Mouse (Mus musculus) CH12F3 (cell line): ENCODE results near the gene Zbtb32.

Source experiments
- in situ Hi-C: fragments of 300-500 bp; cut with MboI; formaldehyde crosslinking; loops from 2 replicates; pipeline ENCODE4 v1.14.3; 2020; ENCODE audit warnings: low sequenced_read_pairs

Gene Zbtb32

GRCm38 (mm10) chr7:30572969-30573368 lies 25.7 kb downstream of the Zbtb32 start:
- in situ Hi-C loops: no loop called here

- in situ Hi-C loops: no loop called here
These were observed 26.3 kb downstream of the Zbtb32 start for GRCm38 (mm10) chr7:30572389-30572788.

GRCm38 (mm10) chr7:30567555-30567954 lies 31.2 kb downstream of the Zbtb32 start:
- in situ Hi-C loops: no loop called here

GRCm38 (mm10) chr7:30566033-30566432 lies 32.7 kb downstream of the Zbtb32 start:
- in situ Hi-C loops: no loop called here

- in situ Hi-C loops: no loop called here
These were observed 33.6 kb downstream of the Zbtb32 start, which contains the start of gene Igflr1 for GRCm38 (mm10) chr7:30564970-30565571. Gene Igflr1, plus strand, starts transcription at chr7:30565427.

GRCm38 (mm10) chr7:30563906-30564280 lies 34.8 kb downstream of the Zbtb32 start:
- in situ Hi-C loops: no loop called here

- in situ Hi-C loops: no loop called here
These were observed 35.4 kb downstream of the Zbtb32 start, which contains the start of the genes U2af1l4, Gm49396 and Psenen for GRCm38 (mm10) chr7:30563117-30563905. Gene U2af1l4, plus strand, starts transcription at chr7:30563301. Gene Gm49396, plus strand, starts transcription at chr7:30563344. Gene Psenen, minus strand, starts transcription at chr7:30563627.

- in situ Hi-C loops: no loop called here
These were observed 36.1 kb downstream of the Zbtb32 start for GRCm38 (mm10) chr7:30562526-30563116.

GRCm38 (mm10) chr7:30560296-30560695 lies 38.4 kb downstream of the Zbtb32 start:
- in situ Hi-C loops: no loop called here

GRCm38 (mm10) chr7:30559443-30559954 lies 39.2 kb downstream of the Zbtb32 start, which contains the start of gene Lin37:
Gene Lin37, minus strand, starts transcription at chr7:30559838.
- in situ Hi-C loops: no loop called here

GRCm38 (mm10) chr7:30558656-30559442 lies 39.9 kb downstream of the Zbtb32 start:
- in situ Hi-C loops: no loop called here

- in situ Hi-C loops: no loop called here
These were observed 40.7 kb downstream of the Zbtb32 start for GRCm38 (mm10) chr7:30557901-30558514.

GRCm38 (mm10) chr7:30556894-30557536 lies 41.7 kb downstream of the Zbtb32 start:
- in situ Hi-C loops: no loop called here

- in situ Hi-C loops: no loop called here
These were observed 44.7 kb downstream of the Zbtb32 start for GRCm38 (mm10) chr7:30553810-30554584.

- in situ Hi-C loops: no loop called here
These were observed 45.6 kb downstream of the Zbtb32 start for GRCm38 (mm10) chr7:30553021-30553589.

- in situ Hi-C loops: no loop called here
These were observed 46.3 kb downstream of the Zbtb32 start, which contains the start of the genes Hspb6 and Proser3 for GRCm38 (mm10) chr7:30552102-30553020. Gene Hspb6, plus strand, starts transcription at chr7:30552178. Gene Proser3, minus strand, starts transcription at chr7:30552299.

GRCm38 (mm10) chr7:30551445-30552101 lies 47.1 kb downstream of the Zbtb32 start:
- in situ Hi-C loops: no loop called here
